16 mouse cellular contexts compared by ENCODE assay signal in genomic region chr11:77937649-77938410, GRCm38 (mm10). TPM values are rescaled to one million over a fixed set of nuclear protein-coding genes. Genes with fewer than 3 reads are reported as not detected.
A peak's percentile ranks its signal among the peaks of the same experiment; 100 is the strongest.
DNase-seq lines count a peak whose midpoint lies in the region; ATAC-seq lines count a peak whose summit lies in the region.
"Had no signal": no experiment of that assay in that cellular context is flagged by ENCODE, and none has a peak within 500 bp of the region (broad histone marks: within the 10 kb centered on the region; RNA-seq: fewer than 3 reads in every experiment).

No protein-coding gene starts in this region.

- 0 out of 2 replicates have a peak overlapping the region, but pooled peaks have one; percentile 7 for H3K4me2 ChIP-seq in forebrain, embryonic 15.5 days (replicated peaks)
- H3K4me2 ChIP-seq in hindbrain, embryonic 15.5 days, result peak overlapping the region; percentile 12; the same call in 1 of the 2 replicates
- H3K4me2 ChIP-seq in hindbrain, embryonic 12.5 days (replicated peaks), result no peak overlapping the region
- H3K4me2 ChIP-seq in neural tube, embryonic 14.5 days (ENCODE audit: low read depth, low read length), result peak overlapping the region; percentile 84; the same call in 1 of the 2 replicates
- no peak overlapping the region for H3K4me2 ChIP-seq in neural tube, embryonic 15.5 days
- H3K4me2 ChIP-seq in intestine, embryonic 16.5 days (ENCODE audit: low read depth, low read length), result no peak overlapping the region
- H3K4me2 ChIP-seq: heart, embryonic 11.5 days; heart, embryonic 15.5 days had no signal

- no peak overlapping the region for H3K4me3 ChIP-seq in forebrain, embryonic 15.5 days
- no peak overlapping the region for H3K4me3 ChIP-seq in forebrain, embryonic 10.5 days
- H3K4me3 ChIP-seq in hindbrain, embryonic 15.5 days, result no peak overlapping the region
- H3K4me3 ChIP-seq in hindbrain, embryonic 12.5 days, result no peak overlapping the region
- H3K4me3 ChIP-seq in neural tube, embryonic 14.5 days (ENCODE audit: low read depth, low read length), result no peak overlapping the region
- H3K4me3 ChIP-seq in neural tube, embryonic 15.5 days (replicated peaks), result no peak overlapping the region
- no peak overlapping the region for H3K4me3 ChIP-seq in intestine, embryonic 16.5 days (ENCODE audit: low read length)
- H3K4me3 ChIP-seq: embryonic facial prominence, embryonic 10.5 days; heart, adult 2 months; heart, embryonic 15.5 days had no signal

- WGBS in forebrain, embryonic 15.5 days, result 7% methylated on average over 4 of the region's 4 CpGs
- WGBS in forebrain, embryonic 10.5 days, result 20% methylated on average over 4 of the region's 4 CpGs
- WGBS in hindbrain, embryonic 15.5 days, result 13% methylated on average over 4 of the region's 4 CpGs
- 29% methylated on average over 4 of the region's 4 CpGs for WGBS in hindbrain, embryonic 12.5 days
- 20% methylated on average over 4 of the region's 4 CpGs for WGBS in neural tube, embryonic 14.5 days
- 11% methylated on average over 4 of the region's 4 CpGs for WGBS in neural tube, embryonic 15.5 days
- WGBS in intestine, embryonic 16.5 days, result 22% methylated on average over 4 of the region's 4 CpGs

- H3K4me1 ChIP-seq in forebrain, embryonic 15.5 days, result peaks cover 88% of the 10 kb centered on the region
- H3K4me1 ChIP-seq in forebrain, embryonic 10.5 days, result peaks cover 48% of the 10 kb centered on the region
- H3K4me1 ChIP-seq in hindbrain, embryonic 15.5 days (replicated peaks), result peaks cover 77% of the 10 kb centered on the region
- peaks cover 51% of the 10 kb centered on the region for H3K4me1 ChIP-seq in hindbrain, embryonic 12.5 days
- peaks cover 34% of the 10 kb centered on the region for H3K4me1 ChIP-seq in neural tube, embryonic 14.5 days (ENCODE audit: control insufficient read depth, insufficient read depth, low read length)
- peaks cover 81% of the 10 kb centered on the region for H3K4me1 ChIP-seq in neural tube, embryonic 15.5 days
- no peaks in the 10 kb centered on the region for H3K4me1 ChIP-seq in intestine, embryonic 16.5 days (ENCODE audit: control insufficient read depth, insufficient read depth, low read length)
- H3K4me1 ChIP-seq: heart, embryonic 15.5 days had no signal

- H3K27ac ChIP-seq in forebrain, embryonic 15.5 days (replicated peaks), result peak overlapping the region; percentile 53; the same call in 1 of the 2 replicates
- H3K27ac ChIP-seq in forebrain, embryonic 10.5 days, result no peak overlapping the region
- no peak overlapping the region for H3K27ac ChIP-seq in hindbrain, embryonic 15.5 days (replicated peaks)
- H3K27ac ChIP-seq in hindbrain, embryonic 12.5 days, result no peak overlapping the region
- no peak overlapping the region for H3K27ac ChIP-seq in neural tube, embryonic 14.5 days (ENCODE audit: low read depth, low read length)
- no peak overlapping the region for H3K27ac ChIP-seq in neural tube, embryonic 15.5 days (replicated peaks)
- H3K27ac ChIP-seq in intestine, embryonic 16.5 days (ENCODE audit: low read length), result no peak overlapping the region
- H3K27ac ChIP-seq: embryonic facial prominence, embryonic 10.5 days; heart, adult 2 months; heart, embryonic 15.5 days had no signal

- H3K36me3 ChIP-seq in forebrain, embryonic 15.5 days, result no peaks in the 10 kb centered on the region
- H3K36me3 ChIP-seq in forebrain, embryonic 10.5 days (replicated peaks), result no peaks in the 10 kb centered on the region
- no peaks in the 10 kb centered on the region for H3K36me3 ChIP-seq in hindbrain, embryonic 15.5 days
- H3K36me3 ChIP-seq in hindbrain, embryonic 12.5 days, result no peaks in the 10 kb centered on the region
- no peaks in the 10 kb centered on the region for H3K36me3 ChIP-seq in neural tube, embryonic 14.5 days (ENCODE audit: control insufficient read depth, insufficient read depth, low read length)
- H3K36me3 ChIP-seq in neural tube, embryonic 15.5 days, result no peaks in the 10 kb centered on the region
- H3K36me3 ChIP-seq in intestine, embryonic 16.5 days (ENCODE audit: control insufficient read depth, insufficient read depth, low read length), result no peaks in the 10 kb centered on the region
- H3K36me3 ChIP-seq: embryonic facial prominence, embryonic 10.5 days; heart, embryonic 15.5 days had no signal

- H3K9me3 ChIP-seq in forebrain, embryonic 15.5 days, result no peaks in the 10 kb centered on the region
- H3K9me3 ChIP-seq in forebrain, embryonic 10.5 days, result no peaks in the 10 kb centered on the region
- no peaks in the 10 kb centered on the region for H3K9me3 ChIP-seq in hindbrain, embryonic 15.5 days
- H3K9me3 ChIP-seq in hindbrain, embryonic 12.5 days (replicated peaks), result no peaks in the 10 kb centered on the region
- H3K9me3 ChIP-seq in neural tube, embryonic 14.5 days (ENCODE audit: control insufficient read depth, low read length), result no peaks in the 10 kb centered on the region
- no peaks in the 10 kb centered on the region for H3K9me3 ChIP-seq in neural tube, embryonic 15.5 days (replicated peaks)
- no peaks in the 10 kb centered on the region for H3K9me3 ChIP-seq in intestine, embryonic 16.5 days (ENCODE audit: control insufficient read depth, low read length)
- H3K9me3 ChIP-seq: embryonic facial prominence, embryonic 10.5 days; heart, embryonic 15.5 days had no signal

- no peak for DNase-seq in forebrain, embryonic 10.5 days (ENCODE audit: extremely low spot score, low spot score)
- DNase-seq: adrenal gland, adult 2 months; adrenal gland, postnatal 25 days; gastrocnemius, postnatal 14 days; heart, adult 2 months; heart, postnatal 14 days; kidney, adult 18-20 months had no signal

- no peaks in the 10 kb centered on the region for H3K27me3 ChIP-seq in forebrain, embryonic 15.5 days
- peaks cover 98% of the 10 kb centered on the region for H3K27me3 ChIP-seq in forebrain, embryonic 10.5 days (ENCODE audit: poor library complexity, severe bottlenecking)
- peaks cover 5% of the 10 kb centered on the region; the same call in 1 of the 2 replicates for H3K27me3 ChIP-seq in hindbrain, embryonic 15.5 days
- H3K27me3 ChIP-seq in hindbrain, embryonic 12.5 days, result peaks cover 77% of the 10 kb centered on the region
- H3K27me3 ChIP-seq in neural tube, embryonic 14.5 days (ENCODE audit: control insufficient read depth, insufficient read depth, low read length), result peaks cover 5% of the 10 kb centered on the region; the same call in 1 of the 2 replicates
- H3K27me3 ChIP-seq in neural tube, embryonic 15.5 days (replicated peaks), result peaks cover 45% of the 10 kb centered on the region
- peaks cover 28% of the 10 kb centered on the region for H3K27me3 ChIP-seq in intestine, embryonic 16.5 days (replicated peaks; ENCODE audit: control insufficient read depth, insufficient read depth, low read length)

- H3K9ac ChIP-seq in forebrain, embryonic 15.5 days (replicated peaks), result no peak overlapping the region
- H3K9ac ChIP-seq in hindbrain, embryonic 15.5 days, result no peak overlapping the region
- no peak overlapping the region for H3K9ac ChIP-seq in hindbrain, embryonic 12.5 days
- no peak overlapping the region for H3K9ac ChIP-seq in neural tube, embryonic 14.5 days (replicated peaks; ENCODE audit: low read depth, low read length)
- no peak overlapping the region for H3K9ac ChIP-seq in neural tube, embryonic 15.5 days (replicated peaks)
- no peak overlapping the region for H3K9ac ChIP-seq in intestine, embryonic 16.5 days (ENCODE audit: low read depth, low read length)
- H3K9ac ChIP-seq: heart, embryonic 15.5 days had no signal

- ATAC-seq in forebrain, embryonic 15.5 days (replicated peaks), result no peak
- ATAC-seq in hindbrain, embryonic 15.5 days (ENCODE audit: low FRiP score, low read depth), result no peak
- no peak for ATAC-seq in hindbrain, embryonic 12.5 days (ENCODE audit: low FRiP score)
- ATAC-seq in neural tube, embryonic 14.5 days (ENCODE audit: low read depth), result no peak
- ATAC-seq in neural tube, embryonic 15.5 days (ENCODE audit: low FRiP score), result no peak
- no peak for ATAC-seq in intestine, embryonic 16.5 days

RNA-seq across cellular contexts. Expression of gene Sez6, which starts 7.2 kb away (rescaled TPM):
- 243 and 249 TPM in 2 replicates for polyA plus RNA-seq in forebrain, embryonic 15.5 days (2015; fragmentation: Nextera tagmentation; extraction: Ambion mirVana)
- 2.8 and 4.3 TPM in 2 replicates for polyA plus RNA-seq in forebrain, embryonic 10.5 days (2016; fragmentation: Nextera tagmentation; extraction: Ambion mirVana)
- polyA plus RNA-seq in hindbrain, embryonic 15.5 days (2015; fragmentation: Nextera tagmentation; extraction: Ambion mirVana), result 123 and 151 TPM in 2 replicates
- 47.3 and 48.7 TPM in 2 replicates for polyA plus RNA-seq in hindbrain, embryonic 12.5 days (2016; fragmentation: Nextera tagmentation; extraction: Ambion mirVana)
- 121 and 145 TPM in 2 replicates for polyA plus RNA-seq in neural tube, embryonic 14.5 days (2014; fragmentation: Nextera tagmentation; extraction: Ambion mirVana)
- polyA plus RNA-seq in neural tube, embryonic 15.5 days (2015; fragmentation: Nextera tagmentation; extraction: Ambion mirVana), result 101 and 123 TPM in 2 replicates
- polyA plus RNA-seq in intestine, embryonic 16.5 days (2015; fragmentation: Nextera tagmentation; extraction: Ambion mirVana), result 0.48 and 0.56 TPM in 2 replicates

RNA-seq across cellular contexts. Expression of gene Pipox, which starts 43.9 kb away (rescaled TPM):
- polyA plus RNA-seq in forebrain, embryonic 15.5 days (2015; fragmentation: Nextera tagmentation; extraction: Ambion mirVana), result 10.2 and 11.2 TPM in 2 replicates
- 10.0 and 10.1 TPM in 2 replicates for polyA plus RNA-seq in forebrain, embryonic 10.5 days (2016; fragmentation: Nextera tagmentation; extraction: Ambion mirVana)
- polyA plus RNA-seq in hindbrain, embryonic 15.5 days (2015; fragmentation: Nextera tagmentation; extraction: Ambion mirVana), result 5.1 and 5.6 TPM in 2 replicates
- polyA plus RNA-seq in hindbrain, embryonic 12.5 days (2016; fragmentation: Nextera tagmentation; extraction: Ambion mirVana), result 5.0 and 7.1 TPM in 2 replicates
- polyA plus RNA-seq in neural tube, embryonic 14.5 days (2014; fragmentation: Nextera tagmentation; extraction: Ambion mirVana), result 4.6 and 6.7 TPM in 2 replicates
- 5.4 and 5.5 TPM in 2 replicates for polyA plus RNA-seq in neural tube, embryonic 15.5 days (2015; fragmentation: Nextera tagmentation; extraction: Ambion mirVana)
- 55.9 and 65.6 TPM in 2 replicates for polyA plus RNA-seq in intestine, embryonic 16.5 days (2015; fragmentation: Nextera tagmentation; extraction: Ambion mirVana)

RNA-seq across cellular contexts. Expression of gene Phf12, which starts 44.7 kb away (rescaled TPM):
- 22.5 and 26.0 TPM in 2 replicates for polyA plus RNA-seq in forebrain, embryonic 15.5 days (2015; fragmentation: Nextera tagmentation; extraction: Ambion mirVana)
- polyA plus RNA-seq in forebrain, embryonic 10.5 days (2016; fragmentation: Nextera tagmentation; extraction: Ambion mirVana), result 17.0 and 20.7 TPM in 2 replicates
- 15.1 and 19.0 TPM in 2 replicates for polyA plus RNA-seq in hindbrain, embryonic 15.5 days (2015; fragmentation: Nextera tagmentation; extraction: Ambion mirVana)
- polyA plus RNA-seq in hindbrain, embryonic 12.5 days (2016; fragmentation: Nextera tagmentation; extraction: Ambion mirVana), result 30.6 and 30.7 TPM in 2 replicates
- polyA plus RNA-seq in neural tube, embryonic 14.5 days (2014; fragmentation: Nextera tagmentation; extraction: Ambion mirVana), result 16.3 and 19.0 TPM in 2 replicates
- polyA plus RNA-seq in neural tube, embryonic 15.5 days (2015; fragmentation: Nextera tagmentation; extraction: Ambion mirVana), result 14.6 and 16.9 TPM in 2 replicates
- 9.4 and 9.5 TPM in 2 replicates for polyA plus RNA-seq in intestine, embryonic 16.5 days (2015; fragmentation: Nextera tagmentation; extraction: Ambion mirVana)

Comparison
In these comparisons a context has a peak if more than half of its experiments do, and no peak if none do; other contexts are left out.
1. H3K4me2 ChIP-seq: peak in forebrain, embryonic 15.5 days (single experiment), hindbrain, embryonic 15.5 days (single experiment) and neural tube, embryonic 14.5 days (single experiment); none in hindbrain, embryonic 12.5 days (single experiment), neural tube, embryonic 15.5 days (single experiment) and intestine, embryonic 16.5 days (single experiment).